Mouse (Mus musculus) liver, embryonic 13.5 days (tissue): ENCODE results near the gene Nkg7. TPM values are rescaled to one million over a fixed set of nuclear protein-coding genes. Genes with fewer than 3 reads are reported as not detected.
"Not testable (repeated sequence)": the region's sequence is repeated elsewhere in the genome, so short reads cannot be mapped to it uniquely, and the experiment has no call there.

ENCODE experiments used
- ATAC-seq: fragments of 200-750 bp; cut with Nextera tagmentation; 2 replicates; pipeline ENCODE4 v1.8.0; 2017; ENCODE audit warnings: low read depth, mild to moderate bottlenecking, moderate number of reproducible peaks, moderate library complexity
- DNase-seq: peaks from one replicate; pipeline ENCODE4 v3.0.0; 2022
- H3K27ac ChIP-seq: fragments of 300-500 bp; sonication (generic); 2 replicates; pipeline ENCODE4 v1.5.1; 2015; ENCODE audit warnings: moderate library complexity, mild to moderate bottlenecking, inconsistent platforms
- H3K27me3 ChIP-seq: fragments of 300-500 bp; sonication (generic); 2 replicates; pipeline ENCODE4 v1.6.1; 2015; ENCODE audit warnings: mild to moderate bottlenecking, inconsistent platforms
- H3K36me3 ChIP-seq: fragments of 300-500 bp; sonication (generic); 2 replicates; pipeline ENCODE4 v1.6.1; 2015; ENCODE audit warnings: mild to moderate bottlenecking, inconsistent platforms
- H3K4me1 ChIP-seq: fragments of 300-500 bp; sonication (generic); replicated peaks from 2 replicates; pipeline ENCODE4 v1.6.1; 2015; ENCODE audit warnings: inconsistent platforms
- H3K4me2 ChIP-seq: fragments of 300-500 bp; sonication (generic); 2 replicates; pipeline ENCODE4 v1.6.1; 2015; ENCODE audit warnings: inconsistent platforms, mild to moderate bottlenecking, moderate library complexity
- H3K4me3 ChIP-seq: fragments of 300-500 bp; sonication (generic); replicated peaks from 2 replicates; pipeline ENCODE4 v1.5.1; 2015; ENCODE audit warnings: mild to moderate bottlenecking, inconsistent platforms
- H3K9ac ChIP-seq: fragments of 300-500 bp; sonication (generic); 2 replicates; pipeline ENCODE4 v1.6.1; 2015; ENCODE audit warnings: mild to moderate bottlenecking, inconsistent platforms
- H3K9me3 ChIP-seq: fragments of 300-500 bp; sonication (generic); replicated peaks from 2 replicates; pipeline ENCODE4 v1.6.1; 2016; ENCODE audit warnings: inconsistent platforms
- WGBS: fragments of 180-500 bp; shearing (Covaris S2); methylation state at CpG from one replicate; pipeline ENCODE4 v1.1.7; 2015; ENCODE audit not compliant: insufficient replicate concordance; 5-methylcytosine and 5-hydroxymethylcytosine counted together
- polyA plus RNA-seq: library from polyadenylated mRNA; unstranded; fragments of >200 nt; fragmentation: Nextera tagmentation; extraction: Ambion mirVana; gene quantifications from 2 replicates; pipeline ENCODE4 v1.2.1, GENCODE M21; 2015

Nkg7 gene
- 7.1 and 9.6 TPM in 2 replicates for polyA plus RNA-seq

- Histone ChIP-seq H3K27ac (no peak within 1 kb of the TSS), H3K9me3 (no peaks in the 10 kb centered on the region), H3K4me3 (no peak within 1 kb of the TSS), H3K9ac (no peak within 1 kb of the TSS), H3K4me1 (peaks cover 19% of the 10 kb centered on the region), H3K4me2 (0 out of 2 replicates have a peak within 1 kb of the TSS, but pooled peaks have one; percentile 1), H3K27me3 (no peaks in the 10 kb centered on the region), H3K36me3 (no peaks in the 10 kb centered on the region)
- ATAC-seq (no peak), DNase-seq (no peak)
- WGBS: 42% methylated on average over 10 of the region's 10 CpGs
These were observed at the start of gene Nkg7 for GRCm38 (mm10) chr7:43436341-43437255. Nkg7 (plus strand) TSS chr7:43437073.

- ATAC-seq (no peak), DNase-seq (no peak)
- Histone ChIP-seq H3K9ac (no peak overlapping the region), H3K4me1 (0 out of 2 replicates have a peak, but pooled peaks cover 2% of the 10 kb centered on the region), H3K9me3 (no peaks in the 10 kb centered on the region), H3K27me3 (no peaks in the 10 kb centered on the region), H3K36me3 (no peaks in the 10 kb centered on the region), H3K4me3 (no peak overlapping the region), H3K4me2 (no peak overlapping the region), H3K27ac (no peak overlapping the region)
- WGBS: 34% methylated on average over 8 of the region's 8 CpGs
These were observed 44.3 kb upstream of the Nkg7 start for GRCm38 (mm10) chr7:43392349-43393121.

GRCm38 (mm10) chr7:43399501-43399900 is 37.4 kb upstream of the Nkg7 start:
- no peaks in the 10 kb centered on the region for H3K36me3 ChIP-seq
- H3K27me3 ChIP-seq: no peaks in the 10 kb centered on the region
- no peak overlapping the region for H3K4me3 ChIP-seq
- DNase-seq (no peak), ATAC-seq (no peak)
- no peak overlapping the region for H3K4me2 ChIP-seq
- no peak overlapping the region for H3K9ac ChIP-seq
- WGBS: 75% methylated on average over 2 of the region's 2 CpGs
- H3K9me3 ChIP-seq: no peaks in the 10 kb centered on the region
- H3K27ac ChIP-seq: no peak overlapping the region
- H3K4me1 ChIP-seq: no peaks in the 10 kb centered on the region

- H3K9me3 ChIP-seq: no peaks in the 10 kb centered on the region
- no peak overlapping the region for H3K4me2 ChIP-seq
- H3K9ac ChIP-seq: no peak overlapping the region
- H3K4me1 ChIP-seq: no peaks in the 10 kb centered on the region
- 12% methylated on average over 2 of the region's 2 CpGs for WGBS
- DNase-seq (no peak), ATAC-seq (no peak)
- no peak overlapping the region for H3K27ac ChIP-seq
- H3K4me3 ChIP-seq: no peak overlapping the region
- no peaks in the 10 kb centered on the region for H3K27me3 ChIP-seq
- no peaks in the 10 kb centered on the region for H3K36me3 ChIP-seq
These were observed 34.2 kb upstream of the Nkg7 start for GRCm38 (mm10) chr7:43402718-43403117.

- WGBS: 48% methylated on average over 3 of the region's 3 CpGs
- no peak overlapping the region for H3K4me3 ChIP-seq
- no peaks in the 10 kb centered on the region for H3K36me3 ChIP-seq
- no peaks in the 10 kb centered on the region; the same call in 1 of the 2 replicates for H3K4me1 ChIP-seq
- H3K27ac ChIP-seq: no peak overlapping the region
- ATAC-seq (no peak), DNase-seq (no peak)
- H3K27me3 ChIP-seq: no peaks in the 10 kb centered on the region
- no peaks in the 10 kb centered on the region for H3K9me3 ChIP-seq
- H3K4me2 ChIP-seq: no peak overlapping the region
- H3K9ac ChIP-seq: no peak overlapping the region
These were observed 29.3 kb upstream of the Nkg7 start for GRCm38 (mm10) chr7:43407573-43407972.

GRCm38 (mm10) chr7:43408131-43408553 is 28.7 kb upstream of the Nkg7 start, which contains the start of gene Siglecg:
Siglecg (plus strand) TSS chr7:43408204.
- no peak within 1 kb of the TSS for H3K4me3 ChIP-seq
- no peaks in the 10 kb centered on the region for H3K27me3 ChIP-seq
- no peaks in the 10 kb centered on the region; the same call in 1 of the 2 replicates for H3K4me1 ChIP-seq
- no peak for DNase-seq
- H3K27ac ChIP-seq: no peak within 1 kb of the TSS
- no peak within 1 kb of the TSS for H3K9ac ChIP-seq
- H3K9me3 ChIP-seq: no peaks in the 10 kb centered on the region
- H3K4me2 ChIP-seq: no peak within 1 kb of the TSS
- 58% methylated on average over 4 of the region's 4 CpGs for WGBS
- no peaks in the 10 kb centered on the region for H3K36me3 ChIP-seq
- no peak for ATAC-seq

GRCm38 (mm10) chr7:43409084-43409483 is 27.8 kb upstream of the Nkg7 start:
- no peak overlapping the region for H3K4me2 ChIP-seq
- WGBS: 64% methylated on average over 3 of the region's 3 CpGs
- H3K27ac ChIP-seq: no peak overlapping the region
- no peaks in the 10 kb centered on the region; the same call in 1 of the 2 replicates for H3K4me1 ChIP-seq
- H3K4me3 ChIP-seq: no peak overlapping the region
- H3K27me3 ChIP-seq: no peaks in the 10 kb centered on the region
- ATAC-seq (no peak), DNase-seq (no peak)
- no peaks in the 10 kb centered on the region for H3K36me3 ChIP-seq
- no peaks in the 10 kb centered on the region for H3K9me3 ChIP-seq
- no peak overlapping the region for H3K9ac ChIP-seq

GRCm38 (mm10) chr7:43411724-43412123 is 25.1 kb upstream of the Nkg7 start:
- H3K27me3 ChIP-seq, H3K36me3 ChIP-seq, ATAC-seq, H3K4me1 ChIP-seq, H3K9ac ChIP-seq, H3K4me3 ChIP-seq, H3K27ac ChIP-seq, H3K9me3 ChIP-seq, DNase-seq, H3K4me2 ChIP-seq: not testable (repeated sequence)
- WGBS: 43% methylated on average over 4 of the region's 4 CpGs

GRCm38 (mm10) chr7:43417298-43417697 is 19.6 kb upstream of the Nkg7 start:
- no peak overlapping the region for H3K9ac ChIP-seq
- H3K9me3 ChIP-seq: no peaks in the 10 kb centered on the region
- no peak for DNase-seq
- ATAC-seq: no peak
- no peaks in the 10 kb centered on the region for H3K4me1 ChIP-seq
- no peak overlapping the region for H3K4me3 ChIP-seq
- H3K27ac ChIP-seq: no peak overlapping the region
- WGBS: 75% methylated on average over 10 of the region's 10 CpGs
- H3K36me3 ChIP-seq: no peaks in the 10 kb centered on the region
- no peaks in the 10 kb centered on the region for H3K27me3 ChIP-seq
- H3K4me2 ChIP-seq: no peak overlapping the region

- peak; percentile 86 for ATAC-seq
- WGBS: 15% methylated on average over 11 of the region's 11 CpGs
- H3K9ac ChIP-seq: no peak overlapping the region
- H3K4me2 ChIP-seq: peak overlapping the region; percentile 26; the same call in 1 of the 2 replicates
- no peak overlapping the region for H3K4me3 ChIP-seq
- no peaks in the 10 kb centered on the region for H3K9me3 ChIP-seq
- H3K36me3 ChIP-seq: no peaks in the 10 kb centered on the region
- no peaks in the 10 kb centered on the region for H3K27me3 ChIP-seq
- peaks cover 6% of the 10 kb centered on the region for H3K4me1 ChIP-seq
- no peak overlapping the region for H3K27ac ChIP-seq
- DNase-seq: peak; percentile 54
These were observed 13.8 kb upstream of the Nkg7 start for GRCm38 (mm10) chr7:43422995-43423617.
